8 mouse cellular contexts compared by ENCODE assay signal in the genomic region with DNA sequence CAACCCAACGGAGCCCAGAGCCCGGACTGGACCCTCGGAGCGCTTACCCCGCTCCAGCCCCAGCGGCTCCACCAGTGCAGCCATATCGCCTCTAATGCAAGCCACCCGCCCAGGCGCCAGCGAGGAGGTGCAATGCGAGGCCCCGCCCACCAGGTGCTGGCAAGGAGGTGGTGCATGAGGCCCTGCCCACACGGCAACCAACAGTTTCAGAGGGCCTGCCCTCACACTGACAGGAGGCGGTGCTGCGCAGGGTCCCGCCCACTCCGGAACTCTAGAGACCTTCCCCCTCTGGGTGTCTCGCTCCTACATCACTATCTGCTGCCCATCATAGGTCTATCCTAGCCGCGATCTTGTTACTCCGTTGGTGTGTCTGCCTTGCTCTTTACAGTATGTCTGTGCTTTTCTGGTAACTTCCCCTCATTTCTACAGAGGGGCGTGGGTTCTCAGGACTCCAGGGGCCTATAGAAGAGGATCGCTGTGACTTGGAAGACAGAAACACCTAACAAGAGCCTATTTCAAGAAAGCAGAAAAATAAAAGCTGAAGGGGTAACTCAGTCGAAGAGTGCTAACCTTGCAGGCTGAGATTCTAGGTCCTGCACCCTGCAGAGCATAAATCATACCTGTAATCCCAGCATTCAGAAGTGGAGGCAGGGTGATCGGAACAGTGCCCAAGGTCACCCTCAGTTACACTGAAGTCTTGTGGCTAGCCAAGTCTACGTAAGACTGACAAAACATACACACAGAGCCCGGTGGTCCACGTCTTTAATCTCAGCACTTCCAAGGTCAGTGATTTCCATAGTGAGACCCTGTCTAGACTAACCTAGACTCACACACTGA. TPM values are rescaled to one million over a fixed set of nuclear protein-coding genes. Genes with fewer than 3 reads are reported as not detected.
DNase-seq lines count a peak whose midpoint lies in the region; ATAC-seq and TF ChIP-seq lines count a peak whose summit lies in the region.

Gene Lin7b (minus strand): TSS at position 109 of the 837 bp plus-strand sequence.

- ATAC-seq in heart, embryonic 13.5 days (ENCODE audit: extremely low read depth, insufficient number of reproducible peaks, low FRiP score, low TSS enrichment): peak; percentile 62
- peak; percentile 79 for ATAC-seq in kidney, postnatal 0 days (replicated peaks; ENCODE audit: low FRiP score, low read depth)

- H3K9me3 ChIP-seq in heart, embryonic 13.5 days: no peaks in the 10 kb centered on the region
- no peaks in the 10 kb centered on the region for H3K9me3 ChIP-seq in kidney, postnatal 0 days (replicated peaks; ENCODE audit: low read length)

- TF ChIP-seq POLR2A in liver, adult 2 months (IDR thresholded peaks at IDR 0.05; ENCODE audit: extremely low read depth, insufficient read depth, low read length): no peak
- TF ChIP-seq POLR2A in myocyte (IDR thresholded peaks at IDR 0.05; ENCODE audit: insufficient read length, low read depth): peak; percentile 19

- H3K27me3 ChIP-seq in heart, embryonic 13.5 days (replicated peaks): peaks cover 31% of the 10 kb centered on the region
- 0 out of 2 replicates have a peak, but pooled peaks cover 10% of the 10 kb centered on the region for H3K27me3 ChIP-seq in kidney, postnatal 0 days (ENCODE audit: insufficient read depth, low read length)
- H3K27me3 ChIP-seq in liver, adult 2 months (ENCODE audit: control insufficient read depth, insufficient read depth, low read length): no peaks in the 10 kb centered on the region
- H3K27me3 ChIP-seq in myocyte (ENCODE audit: control insufficient read depth, insufficient read depth, insufficient read length): no peaks in the 10 kb centered on the region

- no peaks in the 10 kb centered on the region for H3K79me2 ChIP-seq in liver, adult 2 months (ENCODE audit: control insufficient read depth, insufficient read depth, low read length)
- H3K79me2 ChIP-seq in myocyte (ENCODE audit: control insufficient read depth, insufficient read depth): no peaks in the 10 kb centered on the region

- peak within 1 kb of the TSS; percentile 24; the same call in 1 of the 2 replicates for H3K27ac ChIP-seq in heart, embryonic 13.5 days (replicated peaks)
- H3K27ac ChIP-seq in kidney, postnatal 0 days: no peak within 1 kb of the TSS
- H3K27ac ChIP-seq in liver, adult 2 months (replicated peaks; ENCODE audit: insufficient read depth, low read depth, low read length): no peak within 1 kb of the TSS

- peaks cover 37% of the 10 kb centered on the region for H3K36me3 ChIP-seq in heart, embryonic 13.5 days
- peaks cover 18% of the 10 kb centered on the region for H3K36me3 ChIP-seq in kidney, postnatal 0 days (ENCODE audit: insufficient read depth, low read length)
- peaks cover 3% of the 10 kb centered on the region; the same call in 1 of the 2 replicates for H3K36me3 ChIP-seq in liver, adult 2 months (ENCODE audit: control insufficient read depth, insufficient read depth, low read length)
- peaks cover 14% of the 10 kb centered on the region for H3K36me3 ChIP-seq in myocyte (ENCODE audit: control insufficient read depth, insufficient read depth)

- DNase-seq in CD4-positive helper T cell, adult 2 months (ENCODE audit: low read depth, low spot score): peak; percentile 94
- DNase-seq in c-Kit-negative CD71-positive TER-119-positive erythroid progenitor cells, embryonic 14.5 days (ENCODE audit: low read depth, low spot score): peak; percentile 49
- DNase-seq in fibroblast of lung, adult 2 months (ENCODE audit: low read depth): peak; percentile 42
- DNase-seq in kidney, postnatal 0 days (ENCODE audit: low spot score): peak; percentile 93
- peak; percentile 51 for DNase-seq in liver, adult 2 months (ENCODE audit: extremely low read depth, low read depth, low spot score)
- peak; percentile 92 to 94 for DNase-seq in spleen, postnatal 4 days (ENCODE audit: low spot score in 2 of 2)

- no peak within 1 kb of the TSS for H3ac ChIP-seq in myocyte (ENCODE audit: control insufficient read depth, insufficient read length)

- peak within 1 kb of the TSS; percentile 62 for H3K4me3 ChIP-seq in heart, embryonic 13.5 days
- peak within 1 kb of the TSS; percentile 40 for H3K4me3 ChIP-seq in kidney, postnatal 0 days (replicated peaks; ENCODE audit: low read depth, low read length)
- peak within 1 kb of the TSS; percentile 53; the same call in 1 of the 2 replicates for H3K4me3 ChIP-seq in liver, adult 2 months (ENCODE audit: insufficient read depth, low read depth, low read length)
- no peak within 1 kb of the TSS for H3K4me3 ChIP-seq in myocyte

- WGBS in heart, embryonic 13.5 days: 9% methylated on average over 28 of the region's 28 CpGs
- 8% methylated on average over 28 of the region's 28 CpGs for WGBS in kidney, postnatal 0 days
- WGBS in liver, adult 2 months: 11% methylated on average over 28 of the region's 28 CpGs

- peak within 1 kb of the TSS; percentile 79 for H3K9ac ChIP-seq in heart, embryonic 13.5 days
- H3K9ac ChIP-seq in kidney, postnatal 0 days (ENCODE audit: low read depth, low read length): peak within 1 kb of the TSS; percentile 51
- H3K9ac ChIP-seq in liver, adult 2 months (ENCODE audit: low read depth, low read length): no peak within 1 kb of the TSS

- H3K4me2 ChIP-seq in heart, embryonic 13.5 days: peak within 1 kb of the TSS; percentile 97
- peak within 1 kb of the TSS; percentile 82 for H3K4me2 ChIP-seq in kidney, postnatal 0 days (ENCODE audit: low read length)
- no peak within 1 kb of the TSS for H3K4me2 ChIP-seq in myocyte (ENCODE audit: low read depth)

- H3K4me1 ChIP-seq in heart, embryonic 13.5 days: peaks cover 43% of the 10 kb centered on the region
- peaks cover 13% of the 10 kb centered on the region for H3K4me1 ChIP-seq in kidney, postnatal 0 days (replicated peaks; ENCODE audit: insufficient read depth, low read length)
- H3K4me1 ChIP-seq in liver, adult 2 months (ENCODE audit: control insufficient read depth, insufficient read depth, low read length): no peaks in the 10 kb centered on the region

- peak; percentile 34; the same call in 1 of the 2 replicates for TF ChIP-seq CTCF in kidney, postnatal 0 days (IDR thresholded peaks at IDR 0.05; ENCODE audit: low read depth)
- TF ChIP-seq CTCF in liver, adult 2 months (IDR thresholded peaks at IDR 0.05; ENCODE audit: low read depth, low read length): no peak

TF ChIP-seq in myocyte, 11 proteins besides CTCF, POLR2A, EP300 and RAD21:
- TF ChIP-seq POLR2AphosphoS2 (IDR thresholded peaks at IDR 0.05; ENCODE audit: insufficient read length, low read depth): peak; percentile 84
- no peak for TF ChIP-seq USF1 (IDR thresholded peaks at IDR 0.05; ENCODE audit: low read depth)
- no peak for TF ChIP-seq MAX (IDR thresholded peaks at IDR 0.05; ENCODE audit: low read depth)
- no peak for TF ChIP-seq MYOG (IDR thresholded peaks at IDR 0.05; ENCODE audit: control insufficient read depth in 1 of 3, insufficient read depth in 1 of 3, insufficient read length in 2 of 3, low read depth in 2 of 3)
- no peak for TF ChIP-seq E2F4 (IDR thresholded peaks at IDR 0.05; ENCODE audit: insufficient read depth)
- TF ChIP-seq CEBPB (IDR thresholded peaks at IDR 0.05; ENCODE audit: insufficient read depth, poor library complexity, severe bottlenecking): no peak
- TF ChIP-seq REST (IDR thresholded peaks at IDR 0.05; ENCODE audit: insufficient read depth, insufficient read length): no peak
- TF ChIP-seq SRF (IDR thresholded peaks at IDR 0.05; ENCODE audit: control insufficient read depth, insufficient read length, low read depth): no peak

RNA-seq across cellular contexts. Expression of gene Lin7b, which starts in this region (rescaled TPM):
- polyA plus RNA-seq in heart, embryonic 13.5 days (2015; fragmentation: Nextera tagmentation; extraction: Ambion mirVana): 1.0 and 1.2 TPM in 2 replicates
- 1.2 and 1.6 TPM in 2 replicates for polyA plus RNA-seq in kidney, postnatal 0 days (2015; fragmentation: Nextera tagmentation; extraction: Ambion mirVana)
- total RNA-seq in liver, adult 2 months (2014; rRNA removed): not detected in 2 replicates
- polyA plus RNA-seq in liver, adult 2 months (2012; rRNA removed): not detected in 2 replicates
- 2.4 TPM for polyA plus RNA-seq in myocyte (2012; fragmentation: generic; extraction: Trizol)

Comparison
In these comparisons a context has a peak if more than half of its experiments do, and no peak if none do; other contexts are left out.
1. Peak in DNase-seq and H3K4me3 ChIP-seq in liver, adult 2 months; RNA of the gene not detected or under 1 TPM.
2. DNase-seq: peak in every context shown above with its lines; median percentile 94 in CD4-positive helper T cell, adult 2 months; 93 in kidney, postnatal 0 days; 93 in spleen, postnatal 4 days; 51 in liver, adult 2 months; 49 in c-Kit-negative CD71-positive TER-119-positive erythroid progenitor cells, embryonic 14.5 days; 42 in fibroblast of lung, adult 2 months.